Mouse (Mus musculus): ENCODE data around the gene Cdc42bpb. TPM values are rescaled to one million over a fixed set of nuclear protein-coding genes. Genes with fewer than 3 reads are reported as not detected.

Gene Cdc42bpb
- total RNA-seq (2021): 100 to 1,000 TPM; 117 to 125 TPM
- long read RNA-seq, experiment 1, full-length matches to known transcripts: 3 of 32 reads
- long read RNA-seq, experiment 1, partial matches to known transcripts: 21 of 32 reads
- long read RNA-seq, experiment 1, other reads (novel, unspliced or antisense): 8 of 32 reads
- long read RNA-seq, experiment 2, full-length matches to known transcripts: 16 of 52 reads
- long read RNA-seq, experiment 2, partial matches to known transcripts: 26 of 52 reads
- long read RNA-seq, experiment 2, other reads (novel, unspliced or antisense): 10 of 52 reads

- peak; percentile 93 to 94 for DNase-seq (ENCODE audit: low spot score in 2 of 2)
Measured at GRCm38 (mm10) chr12:111377376-111377973, at the start of gene Cdc42bpb. Gene Cdc42bpb, minus strand, starts transcription at chr12:111377718.

- peak; percentile 90 to 92 for DNase-seq (ENCODE audit: low spot score in 2 of 2)
Measured at GRCm38 (mm10) chr12:111425789-111426460, 48.4 kb upstream of the Cdc42bpb start.

GRCm38 (mm10) chr12:111425258-111425657 lies 47.7 kb upstream of the Cdc42bpb start:
- DNase-seq (ENCODE audit: low spot score in 2 of 2): peak; percentile 76 to 83

- DNase-seq (ENCODE audit: low spot score in 2 of 2): no peak
Measured at GRCm38 (mm10) chr12:111424547-111424946, 47.0 kb upstream of the Cdc42bpb start.

- no peak for DNase-seq (ENCODE audit: low spot score in 2 of 2)
Measured at GRCm38 (mm10) chr12:111423570-111424129, 46.1 kb upstream of the Cdc42bpb start.

- DNase-seq (ENCODE audit: low spot score in 2 of 2): no peak
Measured at GRCm38 (mm10) chr12:111422852-111423251, 45.3 kb upstream of the Cdc42bpb start.

- no peak for DNase-seq (ENCODE audit: low spot score in 2 of 2)
Measured at GRCm38 (mm10) chr12:111420946-111421709, 43.6 kb upstream of the Cdc42bpb start.

- no peak for DNase-seq (ENCODE audit: low spot score in 2 of 2)
Measured at GRCm38 (mm10) chr12:111419918-111420317, 42.4 kb upstream of the Cdc42bpb start.

- peak in 1 of 2 experiments; percentile 37 for DNase-seq (ENCODE audit: low spot score in 2 of 2)
Measured at GRCm38 (mm10) chr12:111416921-111417779, 39.6 kb upstream of the Cdc42bpb start, which contains the start of gene Exoc3l4. Gene Exoc3l4, plus strand, starts transcription at chr12:111417017.

GRCm38 (mm10) chr12:111413300-111413699 lies 35.8 kb upstream of the Cdc42bpb start:
- peak; percentile 84 to 89 for DNase-seq (ENCODE audit: low spot score in 2 of 2)

- DNase-seq (ENCODE audit: low spot score in 2 of 2): no peak
Measured at GRCm38 (mm10) chr12:111412581-111413284, 35.2 kb upstream of the Cdc42bpb start.

GRCm38 (mm10) chr12:111411631-111412355 lies 34.3 kb upstream of the Cdc42bpb start:
- no peak for DNase-seq (ENCODE audit: low spot score in 2 of 2)

GRCm38 (mm10) chr12:111409583-111409982 lies 32.1 kb upstream of the Cdc42bpb start:
- DNase-seq (ENCODE audit: low spot score in 2 of 2): no peak

GRCm38 (mm10) chr12:111406622-111407021 lies 29.1 kb upstream of the Cdc42bpb start, which contains the start of gene Lbhd2:
Gene Lbhd2, plus strand, starts transcription at chr12:111406809.
- no peak for DNase-seq (ENCODE audit: low spot score in 2 of 2)

GRCm38 (mm10) chr12:111404880-111405279 lies 27.4 kb upstream of the Cdc42bpb start:
- DNase-seq (ENCODE audit: low spot score in 2 of 2): no peak

GRCm38 (mm10) chr12:111401454-111402184 lies 24.1 kb upstream of the Cdc42bpb start:
- peak; percentile 73 to 84 for DNase-seq (ENCODE audit: low spot score in 2 of 2)

- no peak for DNase-seq (ENCODE audit: low spot score in 2 of 2)
Measured at GRCm38 (mm10) chr12:111396997-111397396, 19.5 kb upstream of the Cdc42bpb start.

GRCm38 (mm10) chr12:111394008-111394407 lies 16.5 kb upstream of the Cdc42bpb start:
- DNase-seq (ENCODE audit: low spot score in 2 of 2): no peak

All from layer of hippocampus, postnatal 14 days (tissue).